Mouse (Mus musculus) cortical plate, adult 2 months (tissue): Measurements from ENCODE around the gene Clasp2.

Source experiments
- CTCF ChIP-seq: fragments of 200-500 bp; IDR thresholded peaks from 2 replicates; pipeline ENCODE4 v1.5.1; 2011; ENCODE audit warnings: mild to moderate bottlenecking, control low read depth, low read length; ENCODE audit not compliant: insufficient read depth; ENCODE audit errors: extremely low read depth
- POLR2A ChIP-seq: fragments of 200-500 bp; IDR thresholded peaks from 2 replicates; pipeline ENCODE4 v1.6.1; 2011; ENCODE audit warnings: mild to moderate bottlenecking, low read length, control low read depth; ENCODE audit not compliant: insufficient read depth; ENCODE audit errors: extremely low read depth

GRCm38 (mm10) chr9:113943372-113943771 is 202.1 kb downstream of the Clasp2 start:
- no peak for TF ChIP-seq CTCF
- TF ChIP-seq POLR2A = no peak
